Mouse (Mus musculus) kidney, adult 11 months (tissue): ENCODE data around the gene Lyzl4.

Experiments
- DNase-seq: peaks from one replicate; pipeline ENCODE4 v3.0.0; 2022

Gene Lyzl4

GRCm38 (mm10) chr9:121644855-121645254 lies 3.0 kb upstream of the Lyzl4 start:
- DNase-seq, result no peak

DNA sequence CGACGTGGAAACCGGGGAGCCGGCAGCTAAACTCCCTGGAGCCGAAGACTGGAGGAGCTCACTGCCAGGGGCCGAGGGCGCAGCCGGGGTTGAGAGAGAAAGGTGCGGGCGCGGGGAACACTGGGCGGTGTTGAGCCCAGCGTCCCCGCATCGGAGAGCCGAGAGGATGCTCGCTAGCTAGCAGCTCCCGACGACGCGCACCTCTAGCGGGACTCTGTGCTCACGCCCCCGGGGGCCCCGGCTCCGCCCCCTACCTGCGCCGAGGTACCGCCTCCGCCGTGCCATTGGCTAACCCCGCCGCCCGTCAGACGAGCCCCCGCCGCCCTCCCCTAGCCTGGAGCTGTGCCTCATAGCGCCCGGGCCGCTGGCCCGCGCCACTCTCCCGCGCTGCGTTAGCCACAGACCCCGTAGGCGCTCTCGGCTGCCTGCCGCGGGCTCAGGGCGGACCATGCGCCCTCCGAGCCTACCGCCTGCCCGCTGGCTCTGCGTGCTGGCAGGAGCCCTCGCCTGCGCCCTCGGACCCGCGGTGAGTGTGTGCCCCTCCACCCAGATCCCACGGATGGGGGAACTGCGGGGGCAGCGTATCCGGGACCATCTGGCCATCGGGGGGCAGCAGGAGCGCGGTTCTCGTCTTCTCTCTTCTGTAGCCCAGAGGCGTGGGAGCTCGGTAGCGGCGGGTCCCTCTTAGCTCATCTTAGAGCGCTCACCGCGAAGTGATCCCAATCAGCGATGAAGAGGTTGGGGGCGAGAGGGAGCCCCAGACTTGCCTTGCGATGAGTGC lies 695 bp upstream of the Lyzl4 start, which contains the start of gene Vipr1:
Gene Vipr1 (plus strand): TSS at position 316 of the 781 bp plus-strand sequence.
- DNase-seq, result peak; percentile 48

DNA sequence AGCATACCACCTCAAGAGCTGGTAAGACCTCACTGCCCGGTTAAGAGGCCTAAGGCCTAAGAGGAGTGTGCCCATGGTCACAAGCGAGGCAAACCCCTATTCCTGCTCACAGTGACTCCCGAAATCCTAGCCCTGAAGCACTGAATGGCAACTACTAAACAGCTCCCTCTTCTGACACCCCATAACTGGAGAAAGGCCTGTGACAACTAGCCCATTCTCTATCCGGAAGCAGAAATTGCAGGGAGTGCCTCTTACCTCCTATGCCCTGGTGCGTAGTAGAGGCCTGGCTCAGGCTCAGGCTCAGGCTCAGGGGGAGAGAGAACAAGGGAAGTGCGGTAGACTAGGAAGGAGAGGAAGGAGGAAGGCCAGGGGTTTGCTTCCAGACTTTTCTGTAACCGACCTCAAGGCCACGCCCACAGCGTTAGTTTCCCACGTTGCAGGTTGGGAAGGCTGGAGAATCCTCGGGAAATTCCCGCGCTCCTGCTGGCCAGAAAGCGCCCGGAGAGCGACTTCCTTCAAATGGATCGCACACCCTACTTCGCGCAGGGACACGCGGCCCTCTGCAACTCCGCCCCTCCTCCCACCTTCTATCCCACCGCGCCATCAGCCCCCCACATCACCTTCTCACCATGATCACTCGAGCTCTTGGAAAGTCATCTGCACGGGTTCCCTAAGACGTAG lies 521 bp downstream of the Lyzl4 start:
- DNase-seq, result peak; percentile 7

DNA sequence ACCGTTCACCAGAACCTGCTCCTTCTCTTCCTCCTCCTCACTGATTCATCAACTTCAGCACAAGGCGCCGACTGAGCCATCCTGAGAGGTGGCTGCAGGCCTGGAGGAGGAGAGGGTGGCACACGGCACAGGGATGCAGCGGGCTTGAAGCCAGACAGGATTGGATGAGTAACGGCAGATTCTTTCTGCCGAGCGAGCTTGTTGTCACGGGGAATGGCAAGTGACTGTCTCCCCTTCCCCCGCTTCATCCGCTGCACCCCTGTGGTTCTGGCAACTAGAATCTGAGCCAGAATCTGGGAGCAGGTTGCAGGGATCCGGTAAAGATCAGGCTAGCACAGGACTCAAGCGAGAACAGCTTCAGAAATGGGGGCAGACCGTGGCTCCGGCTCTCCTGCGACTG lies 2.1 kb downstream of the Lyzl4 start:
- no peak for DNase-seq

GRCm38 (mm10) chr9:121635835-121636576 lies 5.9 kb downstream of the Lyzl4 start:
- no peak for DNase-seq

- no peak for DNase-seq
Observed at GRCm38 (mm10) chr9:121633306-121633705, 8.6 kb downstream of the Lyzl4 start.

- DNase-seq, result no peak
Observed at GRCm38 (mm10) chr9:121632891-121633290, 9.0 kb downstream of the Lyzl4 start.

- no peak for DNase-seq
Observed at GRCm38 (mm10) chr9:121631946-121632345, 9.9 kb downstream of the Lyzl4 start.

- no peak for DNase-seq
Observed at GRCm38 (mm10) chr9:121630627-121631026, 11.3 kb downstream of the Lyzl4 start.

GRCm38 (mm10) chr9:121624920-121625319 lies 17.0 kb downstream of the Lyzl4 start:
- DNase-seq, result no peak

DNA sequence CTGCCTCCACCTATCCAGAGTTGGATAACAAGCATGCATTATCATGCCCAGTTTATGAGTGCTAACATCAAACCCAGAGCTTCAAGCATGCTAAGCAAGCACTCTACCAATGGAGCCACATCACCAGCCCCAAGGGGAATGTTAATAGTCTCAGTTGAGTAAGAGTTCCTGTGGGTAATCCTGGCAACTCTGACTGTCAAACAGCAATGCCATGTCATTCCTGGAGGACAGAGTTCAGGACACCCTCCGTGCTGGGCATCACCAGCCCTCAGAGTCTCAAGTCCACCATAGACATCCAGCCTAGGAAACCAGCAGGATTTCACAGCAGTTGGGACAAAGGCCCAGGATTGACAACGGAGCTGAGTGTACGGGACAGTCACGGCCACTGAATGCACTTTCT lies 18.7 kb downstream of the Lyzl4 start:
- DNase-seq, result no peak

- DNase-seq, result no peak
Observed at GRCm38 (mm10) chr9:121619441-121619840, 22.5 kb downstream of the Lyzl4 start.

DNA sequence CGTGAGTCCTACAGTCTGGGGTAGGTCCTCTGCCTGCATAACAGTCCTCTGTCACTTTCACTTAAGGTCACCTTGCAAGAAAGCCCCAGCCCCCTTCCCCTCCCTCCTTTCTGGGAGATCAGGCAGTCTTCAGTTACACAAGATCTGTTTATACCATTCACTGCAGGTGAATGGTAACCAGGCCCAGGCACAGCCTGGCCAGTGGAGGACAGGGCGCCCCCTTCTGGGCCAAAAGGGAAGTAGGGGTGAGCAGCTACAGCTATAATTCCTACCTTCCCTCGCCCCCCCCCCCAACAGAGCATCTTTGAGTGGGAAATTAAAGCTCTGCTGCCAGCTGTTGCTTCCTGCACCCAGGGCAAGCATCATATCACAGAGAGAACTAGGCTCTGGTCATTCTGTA lies 25.4 kb downstream of the Lyzl4 start:
- no peak for DNase-seq

GRCm38 (mm10) chr9:121614241-121614757 lies 27.6 kb downstream of the Lyzl4 start:
- DNase-seq, result no peak

DNA sequence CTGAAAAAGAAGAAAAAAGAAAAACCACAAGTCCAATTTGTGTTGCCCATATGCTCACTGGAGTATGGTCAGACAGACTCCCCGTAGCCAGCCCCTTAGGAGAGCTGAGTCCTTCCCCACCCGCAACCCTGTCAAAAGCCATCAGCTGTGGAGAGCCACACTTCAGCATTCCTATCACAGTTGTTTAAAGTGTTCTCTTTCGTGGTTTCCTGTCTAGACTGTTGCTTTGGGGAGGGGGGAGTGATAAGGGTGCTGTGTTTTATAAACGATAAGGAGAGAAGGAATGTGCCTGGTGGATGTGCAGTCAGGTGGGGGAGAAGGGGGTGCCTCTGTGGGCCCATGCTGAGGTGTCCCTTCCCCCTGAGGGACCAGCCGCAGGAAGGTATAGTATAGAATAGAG lies 28.7 kb downstream of the Lyzl4 start:
- DNase-seq, result no peak

- no peak for DNase-seq
Observed at GRCm38 (mm10) chr9:121609381-121609780, 32.5 kb downstream of the Lyzl4 start.

GRCm38 (mm10) chr9:121606498-121607096 lies 35.3 kb downstream of the Lyzl4 start:
- no peak for DNase-seq

GRCm38 (mm10) chr9:121605414-121606278 lies 36.2 kb downstream of the Lyzl4 start:
- DNase-seq, result peak; percentile 43

- no peak for DNase-seq
Observed at GRCm38 (mm10) chr9:121602381-121602780, 39.5 kb downstream of the Lyzl4 start.

- no peak for DNase-seq
Observed at GRCm38 (mm10) chr9:121600861-121601427, 41.0 kb downstream of the Lyzl4 start.

DNA sequence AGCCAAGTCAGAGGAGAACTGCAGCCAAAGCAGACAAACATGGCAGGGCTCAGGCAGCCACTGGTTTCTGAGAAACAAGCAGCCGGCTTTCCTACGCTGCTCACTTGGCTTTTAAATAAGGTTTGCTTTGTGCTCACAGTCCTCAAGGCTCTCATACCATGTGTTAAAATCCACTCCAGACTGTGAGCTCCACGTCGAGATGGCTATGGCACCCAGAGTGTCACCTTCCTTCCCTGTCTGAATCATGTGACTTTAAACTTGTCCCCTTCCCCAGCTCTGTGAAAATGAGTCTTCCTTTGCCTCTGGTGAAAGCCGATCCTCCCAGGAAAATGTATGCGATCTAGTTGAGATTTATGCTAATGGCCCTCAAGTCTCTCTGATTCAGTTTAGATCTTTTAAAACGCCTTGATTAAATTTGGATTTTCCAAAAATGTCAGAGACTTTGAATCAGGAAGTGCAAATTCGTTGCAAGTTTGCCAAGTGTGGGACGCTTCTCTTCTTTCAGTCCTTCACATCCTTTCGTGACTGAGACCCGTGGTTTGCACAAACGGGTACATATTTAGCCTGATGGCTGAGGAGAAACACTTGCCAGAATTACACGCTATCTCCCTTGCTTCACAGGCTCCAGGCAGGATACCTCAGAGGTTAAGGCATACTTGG lies 41.6 kb downstream of the Lyzl4 start:
- DNase-seq, result no peak
